Mouse (Mus musculus) spleen, postnatal 10 days (tissue): ENCODE results near the gene Dnaaf1.

Experiments used
- DNase-seq, 2 experiments: peaks; one replicate each; pipeline ENCODE4 v3.0.0; 2021 to 2022; ENCODE audit warnings: low spot score in 2 of 2

The Dnaaf1 gene

GRCm38 (mm10) chr8:119574437-119575365 is at the start of gene Dnaaf1, which contains the start of gene Hsdl1:
TSS of gene Dnaaf1 (plus strand) at chr8:119575235.
TSS of gene Hsdl1 (minus strand) at chr8:119575183.
- DNase-seq: peak; percentile 97 to 99

- no peak for DNase-seq
Observed at GRCm38 (mm10) chr8:119528762-119529161, 46.3 kb upstream of the Dnaaf1 start.

- no peak for DNase-seq
Observed at GRCm38 (mm10) chr8:119530937-119531336, 44.1 kb upstream of the Dnaaf1 start.

- no peak for DNase-seq
Observed at GRCm38 (mm10) chr8:119531397-119531796, 43.6 kb upstream of the Dnaaf1 start.

GRCm38 (mm10) chr8:119531973-119532372 is 43.1 kb upstream of the Dnaaf1 start:
- no peak for DNase-seq

GRCm38 (mm10) chr8:119544606-119545005 is 30.4 kb upstream of the Dnaaf1 start:
- no peak for DNase-seq

GRCm38 (mm10) chr8:119545180-119545579 is 29.9 kb upstream of the Dnaaf1 start:
- DNase-seq: no peak

- DNase-seq: no peak
Observed at GRCm38 (mm10) chr8:119545791-119546190, 29.2 kb upstream of the Dnaaf1 start.

GRCm38 (mm10) chr8:119547019-119547691 is 27.9 kb upstream of the Dnaaf1 start:
- no peak for DNase-seq

GRCm38 (mm10) chr8:119548560-119549113 is 26.4 kb upstream of the Dnaaf1 start:
- DNase-seq: no peak

GRCm38 (mm10) chr8:119552967-119553366 is 22.1 kb upstream of the Dnaaf1 start:
- no peak for DNase-seq

GRCm38 (mm10) chr8:119555861-119556260 is 19.2 kb upstream of the Dnaaf1 start:
- DNase-seq: no peak

- DNase-seq: no peak
Observed at GRCm38 (mm10) chr8:119557132-119557531, 17.9 kb upstream of the Dnaaf1 start.

GRCm38 (mm10) chr8:119557821-119558602 is 17.0 kb upstream of the Dnaaf1 start:
- DNase-seq: peak in 1 of 2 experiments; percentile 85

GRCm38 (mm10) chr8:119558603-119559401 is 16.2 kb upstream of the Dnaaf1 start, which contains the start of gene Mbtps1:
TSS of gene Mbtps1 (minus strand) at chr8:119558735.
- DNase-seq: peak; percentile 96 to 98

- DNase-seq: no peak
Observed at GRCm38 (mm10) chr8:119559402-119559720, 15.7 kb upstream of the Dnaaf1 start.

GRCm38 (mm10) chr8:119563849-119564251 is 11.2 kb upstream of the Dnaaf1 start:
- DNase-seq: peak in 1 of 2 experiments; percentile 51

- DNase-seq: no peak
Observed at GRCm38 (mm10) chr8:119566367-119566766, 8.7 kb upstream of the Dnaaf1 start.

GRCm38 (mm10) chr8:119568251-119568650 is 6.8 kb upstream of the Dnaaf1 start:
- no peak for DNase-seq

GRCm38 (mm10) chr8:119568951-119569350 is 6.1 kb upstream of the Dnaaf1 start:
- no peak for DNase-seq

GRCm38 (mm10) chr8:119569881-119570280 is 5.2 kb upstream of the Dnaaf1 start:
- no peak for DNase-seq
